Mouse (Mus musculus) natural killer cell, adult 2 months (primary cell): Measurements from ENCODE around the gene Gm4922.

ENCODE experiments used
- DNase-seq, 2 experiments: peaks; one replicate each; pipeline ENCODE4 v3.0.0; 2022; ENCODE audit warnings: low spot score in 2 of 2

Gm4922 gene

DNA sequence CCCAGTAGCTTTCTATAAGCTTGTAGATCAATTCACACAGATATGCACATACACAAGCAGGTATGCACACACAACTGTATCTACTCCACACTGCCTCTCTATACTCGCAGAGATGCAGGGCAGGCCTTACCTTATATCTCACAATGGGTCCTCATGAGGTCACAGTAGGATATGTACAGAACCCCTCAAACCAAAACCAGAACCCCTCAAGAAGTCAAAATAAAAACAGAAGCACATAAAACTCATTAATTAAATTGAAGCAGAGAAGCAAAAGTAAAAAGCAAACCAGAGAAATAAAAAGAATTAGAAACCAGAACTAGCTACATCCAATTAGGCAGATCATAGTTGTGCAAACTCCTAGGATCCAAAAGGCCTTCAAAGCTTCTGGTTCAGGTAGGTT, at the start of gene Gm4922:
Gm4922 (minus strand) TSS at position 101 of the 400 bp plus-strand sequence.
- DNase-seq: no peak

DNA sequence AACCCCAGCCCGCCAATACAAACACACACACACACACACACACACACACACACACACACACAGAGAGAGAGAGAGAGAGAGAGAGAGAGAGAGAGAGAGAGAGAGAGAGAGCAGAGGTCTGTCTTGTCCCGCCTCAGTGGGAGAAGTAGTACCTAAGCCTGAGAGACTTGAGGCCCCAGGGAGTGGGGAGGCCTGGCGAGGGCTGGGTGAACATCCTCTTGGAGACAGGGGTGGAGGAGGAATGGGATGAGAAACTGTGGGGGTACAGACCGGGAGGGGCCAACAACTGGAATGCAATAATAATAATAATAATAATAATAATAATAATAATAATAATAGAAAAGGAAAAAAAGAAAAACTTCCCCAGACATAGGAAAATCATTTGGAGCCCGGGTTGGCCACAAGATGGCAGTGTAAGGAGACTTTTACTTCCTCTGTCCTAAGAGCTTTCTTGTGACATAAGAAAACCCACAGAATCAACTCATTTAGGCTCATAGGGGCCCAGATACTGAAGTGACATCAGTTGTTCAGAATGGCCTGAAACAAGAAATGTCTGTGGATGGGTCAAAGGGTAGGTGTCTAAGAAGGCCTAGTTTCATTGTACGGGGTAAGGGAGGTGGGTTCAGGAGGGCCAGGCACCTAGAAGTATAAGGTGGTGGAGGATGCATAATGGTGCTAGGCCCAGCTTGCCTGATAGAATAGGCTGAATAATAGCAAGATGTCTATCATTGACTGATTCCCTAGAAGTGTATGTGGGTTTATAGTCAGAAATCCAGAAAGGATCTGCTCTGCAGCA, 49.3 kb upstream of the Gm4922 start:
- DNase-seq: peak in 1 of 2 experiments; percentile 22

DNA sequence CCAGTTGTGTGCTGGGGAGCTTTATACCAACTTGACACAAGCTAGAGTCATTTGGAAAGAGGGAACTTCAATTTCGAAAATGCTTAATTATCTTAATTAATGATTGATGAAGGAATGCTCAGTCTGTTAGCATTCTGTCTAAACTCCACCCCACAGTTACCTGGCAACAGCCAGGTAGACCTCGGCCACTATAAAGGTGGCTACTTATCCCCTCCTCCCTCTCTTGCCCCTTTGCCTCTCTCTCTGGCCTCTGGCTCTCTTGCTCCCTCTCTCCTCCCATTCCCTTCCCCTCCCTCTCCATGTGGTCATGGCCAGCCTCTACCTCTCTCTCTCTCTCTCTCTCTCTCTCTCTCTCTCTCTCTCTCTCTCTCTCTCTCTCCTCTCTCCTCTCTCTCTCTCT, 47.8 kb upstream of the Gm4922 start:
- no peak for DNase-seq

DNA sequence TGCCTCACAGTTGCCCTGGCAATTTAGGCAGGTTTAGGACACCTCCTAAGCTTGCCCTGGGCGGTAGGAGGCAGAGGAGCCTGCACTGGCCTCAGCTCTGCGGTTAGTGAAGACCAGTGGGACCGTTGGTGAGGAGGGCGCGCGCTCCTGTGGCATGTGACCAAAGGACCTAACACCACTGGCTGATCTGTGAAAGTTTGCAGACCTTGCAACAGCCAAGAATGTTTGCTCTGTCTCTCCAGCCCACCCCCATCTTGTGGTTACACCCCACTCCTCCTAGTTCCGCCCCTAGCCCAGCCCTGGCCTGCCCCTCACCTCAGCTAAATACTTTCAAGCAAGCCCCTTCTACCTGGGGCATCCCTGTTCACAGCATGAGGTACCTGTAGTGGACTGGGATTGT, 45.2 kb upstream of the Gm4922 start:
- DNase-seq: no peak

DNA sequence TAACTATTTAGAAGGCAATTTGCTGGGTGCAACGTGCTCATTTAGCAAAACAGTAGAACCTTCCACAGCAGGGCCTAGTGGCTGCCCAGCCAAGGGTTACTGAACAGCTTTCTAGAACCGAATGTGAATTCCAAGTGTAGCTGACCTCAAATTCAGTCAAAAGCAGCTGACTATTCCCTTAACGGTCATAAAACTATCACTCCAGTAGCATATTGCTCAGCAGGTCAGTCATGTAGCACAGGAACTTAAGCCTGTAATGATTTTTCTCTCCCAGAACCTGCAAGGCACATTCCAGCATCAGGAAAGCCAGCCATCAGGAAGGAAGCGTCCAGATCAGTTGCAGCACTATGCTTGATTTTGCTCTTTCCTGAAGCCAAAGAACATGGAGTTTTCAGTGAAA, 43.8 kb upstream of the Gm4922 start:
- no peak for DNase-seq

DNA sequence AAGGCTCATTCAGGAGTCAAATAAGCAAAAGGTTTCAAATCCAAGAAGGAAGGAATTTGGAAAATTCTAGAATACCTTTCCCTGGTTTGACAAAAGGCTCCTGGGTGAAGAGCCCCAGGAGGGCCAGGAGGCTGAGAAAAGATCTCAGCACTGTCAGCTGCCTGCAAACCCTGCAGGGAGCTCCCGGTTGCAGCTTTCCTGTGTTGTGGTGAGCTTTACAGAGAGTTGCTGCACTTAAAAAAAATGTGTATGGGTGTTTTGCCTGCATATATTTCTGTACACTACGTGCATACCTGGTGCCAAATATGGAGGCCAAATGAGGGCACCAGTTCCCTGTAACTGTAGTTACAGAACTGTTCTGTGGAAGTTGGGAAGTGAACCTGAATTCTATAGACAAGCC, 41.3 kb upstream of the Gm4922 start:
- no peak for DNase-seq

DNA sequence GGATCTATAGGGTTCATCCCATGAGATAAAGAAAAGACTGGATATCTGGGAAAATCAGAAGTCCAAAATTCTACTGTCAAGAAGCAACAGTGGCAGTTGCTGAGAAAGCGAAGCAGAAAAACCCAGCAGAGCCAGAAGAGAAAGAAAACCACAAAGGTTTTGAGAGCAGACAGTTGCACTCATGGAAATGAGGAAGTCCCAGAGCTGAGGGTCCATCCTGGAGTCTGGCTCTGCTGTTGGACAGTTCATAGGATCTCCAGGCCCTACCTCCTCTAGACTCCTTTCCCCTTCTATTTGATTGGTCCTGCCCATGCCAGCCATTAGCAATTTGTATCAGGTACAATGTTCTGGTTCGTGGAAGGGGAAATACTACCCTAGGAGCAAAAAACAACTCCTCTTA, 39.5 kb upstream of the Gm4922 start:
- DNase-seq: no peak

DNA sequence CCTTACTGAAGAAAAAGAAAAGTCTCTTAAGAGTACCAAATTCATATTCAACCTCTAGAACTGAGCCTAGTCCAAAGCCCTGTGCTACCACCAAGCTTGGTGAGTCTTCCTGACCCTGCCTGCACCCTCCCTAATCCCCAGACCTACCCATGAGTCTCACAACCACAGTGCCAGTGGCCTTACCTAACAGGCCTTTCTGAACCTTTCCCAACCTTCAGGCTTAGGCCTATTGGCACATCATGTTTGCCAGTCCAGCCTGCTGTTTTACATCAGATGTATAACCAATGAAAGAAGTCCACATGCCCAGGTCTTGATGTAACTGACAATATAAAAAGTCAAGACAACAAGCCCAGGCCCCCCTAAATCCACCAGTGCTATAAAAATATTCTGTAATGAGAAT, 38.5 kb upstream of the Gm4922 start:
- DNase-seq: no peak

DNA sequence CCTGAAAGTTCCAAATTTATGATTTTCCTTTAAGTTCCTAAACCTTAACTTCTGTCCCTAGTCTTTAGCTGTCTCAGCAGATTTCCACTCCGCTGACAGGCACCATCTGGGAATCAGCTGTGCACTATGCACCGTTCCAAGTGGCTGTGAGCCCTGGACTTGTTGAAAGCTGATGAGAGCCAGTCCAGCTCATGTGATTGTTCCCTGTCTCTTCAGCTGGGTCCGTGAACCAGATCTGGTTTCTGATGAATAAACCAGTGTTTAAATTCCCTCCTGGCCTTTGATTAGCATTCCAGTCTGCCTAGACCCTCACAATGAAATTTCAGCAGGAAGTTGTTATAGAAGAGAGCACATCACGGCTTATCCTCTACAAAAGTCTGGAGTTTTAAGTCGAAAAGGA, 30.0 kb upstream of the Gm4922 start:
- no peak for DNase-seq

DNA sequence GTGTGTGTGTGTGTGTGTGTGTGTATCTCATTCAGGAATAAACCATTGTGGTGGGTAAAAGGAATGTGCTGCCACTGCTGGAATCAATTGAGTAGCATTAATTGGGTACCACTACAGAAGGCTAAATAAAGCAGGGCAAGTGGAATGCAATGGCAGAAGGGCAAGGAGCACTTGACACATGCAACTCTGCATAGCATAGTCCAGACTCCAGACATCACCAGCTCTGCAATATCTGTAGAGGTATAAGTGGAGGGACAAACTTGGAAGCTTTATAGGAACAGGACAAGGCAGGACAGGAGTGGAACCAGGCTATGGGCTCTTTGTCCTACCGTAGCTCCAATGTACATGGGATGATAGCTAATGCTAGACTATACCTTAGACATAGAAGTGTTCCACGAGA, 25.2 kb upstream of the Gm4922 start:
- DNase-seq: no peak

DNA sequence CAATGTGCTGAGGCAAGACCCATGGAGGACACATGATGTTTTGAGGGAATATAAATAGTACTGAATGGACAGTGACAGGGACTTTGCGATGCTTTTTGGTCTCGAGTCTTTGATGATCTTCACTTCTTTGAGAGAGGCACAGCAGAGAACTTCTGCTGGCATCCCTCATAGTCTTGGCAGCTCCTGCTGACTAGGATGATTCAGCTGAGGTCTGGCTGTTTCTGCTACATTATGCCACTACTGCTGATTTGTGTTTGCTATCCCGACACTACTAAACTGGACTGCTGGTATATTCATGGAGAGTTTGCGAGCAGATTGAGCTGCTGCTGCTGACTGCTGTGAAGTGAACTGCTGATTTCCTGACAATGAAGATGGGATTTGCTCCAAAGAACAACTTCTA, 3.5 kb upstream of the Gm4922 start:
- no peak for DNase-seq

DNA sequence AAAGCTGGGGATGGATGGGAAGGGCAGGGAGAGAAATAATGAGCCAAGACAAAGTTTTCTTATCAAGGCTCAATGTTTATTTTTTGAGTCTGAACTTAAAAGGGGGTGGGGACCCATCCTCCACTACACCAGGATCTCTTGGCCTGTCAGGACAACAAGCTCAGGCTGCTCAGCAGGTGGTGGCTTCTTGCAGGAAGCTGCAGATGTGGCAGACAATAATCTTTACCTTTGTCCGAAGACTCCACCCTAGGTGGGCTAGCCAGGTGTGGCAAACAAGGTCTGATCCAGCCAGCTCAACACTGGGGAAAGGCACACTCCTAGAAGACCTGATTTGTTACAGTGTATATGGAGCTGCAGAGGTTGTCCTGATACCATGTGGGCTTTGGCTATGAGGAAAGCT, 2.0 kb upstream of the Gm4922 start:
- DNase-seq: no peak

DNA sequence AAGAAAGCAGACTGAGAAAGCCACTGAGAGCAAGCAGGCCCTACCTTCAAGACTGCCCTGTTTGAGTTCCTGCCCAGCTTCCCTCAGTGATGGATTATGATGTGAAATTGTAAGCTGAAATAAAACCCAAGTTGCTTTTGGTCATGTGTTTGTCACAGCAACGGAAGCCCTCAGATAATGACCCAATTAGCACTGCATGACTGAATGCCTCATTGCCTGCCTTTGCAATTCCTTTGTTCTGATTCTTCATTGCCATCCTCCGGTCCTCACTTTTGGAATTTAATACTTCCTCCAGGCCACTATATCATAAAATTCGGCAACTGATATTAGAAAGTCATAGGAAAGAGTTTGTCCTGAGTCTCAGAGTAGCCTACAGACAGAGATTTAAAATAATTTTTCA, 9.0 kb downstream of the Gm4922 start:
- no peak for DNase-seq

DNA sequence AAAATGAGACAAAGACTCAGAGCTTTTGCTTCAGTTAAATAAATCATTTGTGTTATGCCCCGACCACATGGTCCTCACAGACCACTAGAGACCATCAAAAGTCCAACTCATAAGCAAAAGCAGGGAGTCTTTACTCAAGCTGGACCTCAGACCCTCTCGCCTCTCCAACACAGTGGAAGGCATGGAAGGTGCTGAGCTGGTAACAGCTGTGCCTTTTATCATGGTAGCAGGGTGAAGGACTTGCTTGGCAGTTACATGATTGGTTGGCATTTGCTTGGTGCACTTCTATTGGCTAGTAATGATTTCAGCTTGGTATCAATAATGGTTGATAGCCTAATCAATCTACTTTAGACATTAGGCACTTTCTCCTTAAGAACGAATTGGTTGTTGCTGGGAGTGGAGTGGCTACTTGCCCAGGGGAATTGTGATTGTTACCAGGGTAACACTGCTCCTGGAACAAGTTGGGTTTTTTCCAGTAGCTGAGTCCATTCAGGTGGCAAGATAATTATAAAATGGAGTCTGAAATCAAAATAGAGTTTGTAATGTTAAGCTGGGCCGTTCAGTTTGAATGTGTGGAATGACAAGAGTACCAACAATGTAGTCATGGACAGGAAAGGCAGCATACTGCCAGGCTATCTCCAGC, 13.9 kb downstream of the Gm4922 start:
- DNase-seq: no peak

DNA sequence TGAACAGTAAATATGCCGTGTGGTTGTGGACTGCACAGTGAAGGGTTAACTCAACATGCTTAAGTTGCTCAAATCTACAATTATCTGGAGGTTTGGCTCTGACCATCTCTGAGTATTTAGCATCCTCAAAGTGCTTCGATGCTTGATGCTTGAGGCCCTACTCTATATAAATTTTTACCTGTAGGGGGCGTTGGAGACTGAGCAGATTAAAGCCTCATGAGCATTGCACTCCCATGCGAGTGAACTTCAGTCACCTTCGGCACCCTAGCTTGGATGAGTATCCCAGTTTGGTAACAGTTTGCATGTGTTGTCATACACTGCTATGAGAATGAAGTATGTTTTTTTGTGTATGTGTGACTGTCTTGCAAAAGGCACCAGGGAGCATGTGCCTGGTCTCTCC, 16.7 kb downstream of the Gm4922 start:
- no peak for DNase-seq

DNA sequence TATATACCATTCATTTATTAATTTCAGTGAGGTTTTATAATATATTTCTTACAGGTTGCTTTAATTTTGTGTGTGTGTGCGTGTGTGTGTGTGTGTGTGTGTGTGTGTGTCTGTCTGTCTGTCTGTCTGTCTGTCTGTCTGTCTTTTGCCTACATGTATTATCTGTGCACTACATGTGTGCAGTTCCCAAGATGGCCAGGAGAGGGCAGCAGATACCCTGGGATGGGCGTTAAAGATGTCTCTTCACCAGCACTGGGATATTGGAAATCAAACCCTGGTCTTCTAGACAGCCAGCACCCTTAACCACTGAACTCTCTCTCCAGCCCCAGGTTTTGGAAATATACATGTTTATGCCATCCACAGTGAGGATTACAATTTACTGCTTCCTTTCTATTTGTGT, 26.4 kb downstream of the Gm4922 start:
- peak; percentile 13 to 35 for DNase-seq

DNA sequence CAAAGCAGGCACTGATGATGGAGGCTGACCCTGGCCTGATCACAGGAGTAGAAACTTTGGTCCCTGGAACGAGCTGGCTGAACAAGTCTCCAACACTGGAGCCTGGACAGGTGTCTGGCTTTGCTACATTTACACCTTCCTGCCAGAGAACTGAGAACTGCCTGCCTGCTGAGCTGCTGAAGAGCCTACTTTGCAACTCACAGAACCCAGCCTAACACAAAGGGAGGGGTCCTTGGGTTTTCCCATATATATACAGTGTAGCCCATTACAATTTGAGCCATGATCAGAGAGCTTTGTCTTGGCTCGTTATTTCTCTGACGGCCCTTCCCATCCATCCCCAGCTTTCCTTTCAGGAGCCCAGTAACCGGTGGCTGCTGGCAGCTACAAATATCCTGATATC, 36.5 kb downstream of the Gm4922 start:
- no peak for DNase-seq

DNA sequence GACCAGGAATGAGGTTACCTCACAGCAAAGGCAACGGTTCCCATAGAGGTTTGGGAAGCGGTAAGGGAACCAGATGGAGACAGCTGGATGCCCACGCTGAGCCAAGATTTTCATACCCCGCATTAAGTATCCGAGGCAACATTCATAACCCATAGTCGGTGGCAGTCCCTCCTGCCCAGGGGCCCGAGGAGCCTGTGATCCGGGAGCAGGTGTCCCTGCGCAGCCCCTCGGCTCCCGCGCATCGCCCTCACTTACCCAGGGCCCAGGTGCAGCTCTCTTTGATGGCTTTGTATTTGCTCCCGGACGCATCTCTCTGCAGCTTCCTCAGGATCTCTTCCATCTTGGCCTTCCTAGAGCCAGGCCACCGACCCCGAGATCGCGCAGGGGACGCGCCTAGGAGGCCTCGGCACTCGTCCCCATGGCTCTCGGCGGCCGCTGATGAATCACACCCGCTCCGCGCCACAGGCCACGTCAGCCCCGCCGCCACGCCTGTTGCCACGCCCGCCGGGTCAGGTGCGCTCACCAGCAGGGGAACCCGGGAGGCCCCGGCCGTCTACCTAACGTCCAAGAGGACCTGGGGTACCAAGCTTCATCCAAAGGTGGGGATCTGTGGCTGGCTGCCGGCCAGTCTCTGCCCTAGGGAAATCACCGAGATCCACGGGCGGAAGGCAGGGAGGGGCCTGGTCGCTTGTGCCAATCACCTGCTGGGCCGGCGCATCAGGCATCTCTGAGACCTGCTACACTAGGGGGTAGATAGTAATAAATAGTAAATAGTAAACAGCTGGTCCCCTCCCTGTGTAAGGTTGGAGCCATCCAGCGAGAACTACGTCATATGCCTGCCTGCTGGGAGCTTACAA, 43.1 kb downstream of the Gm4922 start, which contains the start of gene Arfgef3:
Arfgef3 (minus strand) TSS at position 664 of the 857 bp plus-strand sequence.
- DNase-seq: peak; percentile 16 to 19

DNA sequence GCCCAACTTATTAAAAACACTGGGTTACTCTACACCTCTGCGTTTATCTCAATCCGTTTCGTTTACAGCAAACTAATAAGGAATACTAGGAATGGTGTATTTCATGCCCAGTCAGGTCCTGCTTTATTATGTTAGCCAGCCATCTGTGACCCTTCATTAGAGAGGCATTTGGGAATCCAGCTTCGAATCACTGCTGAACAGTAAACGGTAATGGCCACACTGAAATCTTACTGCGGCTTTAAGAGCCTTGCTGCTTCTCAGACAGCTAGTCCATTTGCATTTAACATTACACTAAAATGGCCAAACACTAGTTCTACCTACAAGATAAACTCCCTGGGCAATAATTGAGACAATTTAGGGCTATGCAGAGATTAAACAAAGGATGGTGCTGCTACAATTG, 44.5 kb downstream of the Gm4922 start:
- no peak for DNase-seq

DNA sequence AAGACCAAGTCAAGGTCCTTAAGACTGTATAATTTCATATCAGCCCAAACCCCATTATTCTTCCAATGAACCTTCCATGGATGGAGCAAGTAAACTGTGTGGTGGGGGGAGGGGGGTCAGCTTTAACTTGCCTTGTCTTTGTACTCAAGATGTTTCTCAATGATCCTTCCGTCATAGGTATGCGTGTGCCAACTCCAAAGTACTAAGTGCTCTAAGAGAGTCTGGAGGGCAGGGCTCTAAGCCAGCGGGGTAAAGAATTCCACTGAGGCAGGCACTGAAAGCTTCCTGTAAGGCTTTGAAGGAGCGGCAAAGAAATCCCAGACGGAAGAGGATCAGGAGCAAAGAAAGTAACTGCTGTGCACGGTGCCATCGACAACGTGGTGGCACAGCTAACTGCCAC, 45.6 kb downstream of the Gm4922 start:
- no peak for DNase-seq
